ENCODE assay signal across 10 mouse cellular contexts in genomic region chr16:33612056-33612770, GRCm38 (mm10).
DNase-seq lines count a peak whose midpoint lies in the region; ATAC-seq and TF ChIP-seq lines count a peak whose summit lies in the region.
"Had no signal": no experiment of that assay in that cellular context is flagged by ENCODE, and none has a peak within 500 bp of the region (broad histone marks: within the 10 kb centered on the region; RNA-seq: fewer than 3 reads in every experiment).

No protein-coding gene starts in this region.

- WGBS in hindbrain, postnatal 0 days: 60% methylated on average over 6 of the region's 6 CpGs
- 88% methylated on average over 6 of the region's 6 CpGs for WGBS in hindbrain, embryonic 13.5 days
- WGBS in heart, adult 2 months: 62% methylated on average over 6 of the region's 6 CpGs
- 69% methylated on average over 6 of the region's 6 CpGs for WGBS in lung, postnatal 0 days
- 89% methylated on average over 6 of the region's 6 CpGs for WGBS in kidney, embryonic 14.5 days
- 72% methylated on average over 6 of the region's 6 CpGs for WGBS in forebrain, embryonic 16.5 days

- H3K4me1 ChIP-seq in hindbrain, postnatal 0 days (ENCODE audit: insufficient read depth, low read length): peaks cover 12% of the 10 kb centered on the region
- peaks cover 11% of the 10 kb centered on the region for H3K4me1 ChIP-seq in hindbrain, embryonic 13.5 days (replicated peaks)
- peaks cover 4% of the 10 kb centered on the region for H3K4me1 ChIP-seq in heart, adult 2 months (ENCODE audit: control insufficient read depth, insufficient read depth, low read length)
- H3K4me1 ChIP-seq in lung, postnatal 0 days (ENCODE audit: insufficient read depth, low read depth, low read length): peaks cover 4% of the 10 kb centered on the region; the same call in 1 of the 2 replicates
- no peaks in the 10 kb centered on the region for H3K4me1 ChIP-seq in kidney, embryonic 14.5 days (ENCODE audit: control insufficient read depth, insufficient read depth, low read length)
- peaks cover 6% of the 10 kb centered on the region for H3K4me1 ChIP-seq in forebrain, embryonic 16.5 days (replicated peaks; ENCODE audit: control insufficient read depth, insufficient read depth, low read length)

- TF ChIP-seq EP300 in heart, adult 2 months (IDR thresholded peaks at IDR 0.05; ENCODE audit: insufficient read depth, low read depth, low read length): no peak
- TF ChIP-seq EP300 in lung, postnatal 0 days (IDR thresholded peaks at IDR 0.05): no peak

- intact Hi-C loops in heart, adult 2 months (cut with DNase I): no loop called here

- no peaks in the 10 kb centered on the region for H3K27me3 ChIP-seq in hindbrain, postnatal 0 days (ENCODE audit: insufficient read depth, low read length)
- H3K27me3 ChIP-seq in hindbrain, embryonic 13.5 days: no peaks in the 10 kb centered on the region
- no peaks in the 10 kb centered on the region for H3K27me3 ChIP-seq in heart, adult 2 months (ENCODE audit: control insufficient read depth, insufficient read depth, low read length)
- H3K27me3 ChIP-seq in lung, postnatal 0 days (replicated peaks; ENCODE audit: insufficient read depth, low read length): no peaks in the 10 kb centered on the region
- no peaks in the 10 kb centered on the region for H3K27me3 ChIP-seq in kidney, embryonic 14.5 days (ENCODE audit: control insufficient read depth, insufficient read depth, low read length)
- H3K27me3 ChIP-seq in forebrain, embryonic 16.5 days (replicated peaks; ENCODE audit: control insufficient read depth, insufficient read depth, low read length): no peaks in the 10 kb centered on the region
- H3K27me3 ChIP-seq: lung, embryonic 15.5 days; neural tube, embryonic 13.5 days had no signal

- H3K9me3 ChIP-seq in hindbrain, postnatal 0 days (ENCODE audit: low read length): no peaks in the 10 kb centered on the region
- no peaks in the 10 kb centered on the region for H3K9me3 ChIP-seq in hindbrain, embryonic 13.5 days
- H3K9me3 ChIP-seq in lung, postnatal 0 days (ENCODE audit: low read length): no peaks in the 10 kb centered on the region
- no peaks in the 10 kb centered on the region for H3K9me3 ChIP-seq in kidney, embryonic 14.5 days (ENCODE audit: control insufficient read depth, low read length)
- no peaks in the 10 kb centered on the region for H3K9me3 ChIP-seq in forebrain, embryonic 16.5 days (ENCODE audit: control insufficient read depth, low read length)
- H3K9me3 ChIP-seq: lung, embryonic 15.5 days; neural tube, embryonic 13.5 days had no signal

- no peak overlapping the region for H3K4me2 ChIP-seq in hindbrain, postnatal 0 days (ENCODE audit: low read depth, low read length)
- H3K4me2 ChIP-seq in hindbrain, embryonic 13.5 days: no peak overlapping the region
- no peak overlapping the region for H3K4me2 ChIP-seq in lung, postnatal 0 days (replicated peaks; ENCODE audit: low read depth, low read length)
- H3K4me2 ChIP-seq in kidney, embryonic 14.5 days (replicated peaks; ENCODE audit: low read depth, low read length): no peak overlapping the region
- H3K4me2 ChIP-seq in forebrain, embryonic 16.5 days (ENCODE audit: low read length): no peak overlapping the region
- H3K4me2 ChIP-seq: lung, embryonic 15.5 days; neural tube, embryonic 13.5 days had no signal

- H3K4me3 ChIP-seq in hindbrain, postnatal 0 days (ENCODE audit: low read length): no peak overlapping the region
- no peak overlapping the region for H3K4me3 ChIP-seq in hindbrain, embryonic 13.5 days
- no peak overlapping the region for H3K4me3 ChIP-seq in heart, adult 2 months
- H3K4me3 ChIP-seq in lung, postnatal 0 days (ENCODE audit: low read depth, low read length): no peak overlapping the region
- H3K4me3 ChIP-seq in kidney, embryonic 14.5 days (ENCODE audit: low read length): no peak overlapping the region
- no peak overlapping the region for H3K4me3 ChIP-seq in forebrain, embryonic 16.5 days (replicated peaks; ENCODE audit: low read length)
- H3K4me3 ChIP-seq: lung, embryonic 15.5 days; neural tube, embryonic 13.5 days had no signal

- no peak for TF ChIP-seq POLR2A in heart, adult 2 months (IDR thresholded peaks at IDR 0.05; ENCODE audit: insufficient read depth, low read depth, low read length)

- no peak overlapping the region for H3K27ac ChIP-seq in hindbrain, postnatal 0 days
- no peak overlapping the region for H3K27ac ChIP-seq in hindbrain, embryonic 13.5 days
- H3K27ac ChIP-seq in heart, adult 2 months: no peak overlapping the region
- H3K27ac ChIP-seq in lung, postnatal 0 days (ENCODE audit: low read length): no peak overlapping the region
- H3K27ac ChIP-seq in kidney, embryonic 14.5 days (ENCODE audit: low read depth, low read length): no peak overlapping the region
- no peak overlapping the region for H3K27ac ChIP-seq in forebrain, embryonic 16.5 days (ENCODE audit: low read length)
- H3K27ac ChIP-seq: lung, embryonic 15.5 days; neural tube, embryonic 13.5 days had no signal

- TF ChIP-seq CTCF in hindbrain, postnatal 0 days (IDR thresholded peaks at IDR 0.05; ENCODE audit: low read depth): no peak
- TF ChIP-seq CTCF in heart, adult 2 months (IDR thresholded peaks at IDR 0.05): no peak
- no peak for TF ChIP-seq CTCF in lung, postnatal 0 days (IDR thresholded peaks at IDR 0.05)

- peak; percentile 73 for ATAC-seq in hindbrain, postnatal 0 days
- ATAC-seq in hindbrain, embryonic 13.5 days (ENCODE audit: low FRiP score): no peak
- ATAC-seq in lung, postnatal 0 days: peak; percentile 58
- ATAC-seq in kidney, embryonic 14.5 days (ENCODE audit: low FRiP score, low TSS enrichment): no peak
- no peak for ATAC-seq in forebrain, embryonic 16.5 days

- no peak overlapping the region for H3K9ac ChIP-seq in hindbrain, postnatal 0 days (replicated peaks; ENCODE audit: low read length)
- no peak overlapping the region for H3K9ac ChIP-seq in hindbrain, embryonic 13.5 days
- H3K9ac ChIP-seq in heart, adult 2 months (ENCODE audit: low read depth, low read length): no peak overlapping the region
- no peak overlapping the region for H3K9ac ChIP-seq in lung, postnatal 0 days (replicated peaks; ENCODE audit: low read depth)
- H3K9ac ChIP-seq in kidney, embryonic 14.5 days (ENCODE audit: low read depth, low read length): no peak overlapping the region
- no peak overlapping the region for H3K9ac ChIP-seq in forebrain, embryonic 16.5 days (replicated peaks; ENCODE audit: low read depth, low read length)
- H3K9ac ChIP-seq: lung, embryonic 15.5 days; neural tube, embryonic 13.5 days had no signal

- H3K36me3 ChIP-seq in hindbrain, postnatal 0 days (ENCODE audit: insufficient read depth, low read length): no peaks in the 10 kb centered on the region
- H3K36me3 ChIP-seq in hindbrain, embryonic 13.5 days: no peaks in the 10 kb centered on the region
- H3K36me3 ChIP-seq in heart, adult 2 months (ENCODE audit: control insufficient read depth, insufficient read depth, low read length): no peaks in the 10 kb centered on the region
- no peaks in the 10 kb centered on the region for H3K36me3 ChIP-seq in lung, postnatal 0 days (ENCODE audit: insufficient read depth, low read length)
- H3K36me3 ChIP-seq in kidney, embryonic 14.5 days (ENCODE audit: control insufficient read depth, insufficient read depth, low read length): no peaks in the 10 kb centered on the region
- H3K36me3 ChIP-seq in forebrain, embryonic 16.5 days (ENCODE audit: control insufficient read depth, insufficient read depth): no peaks in the 10 kb centered on the region
- H3K36me3 ChIP-seq: lung, embryonic 15.5 days; neural tube, embryonic 13.5 days had no signal

- DNase-seq in hindbrain, postnatal 0 days (ENCODE audit: low spot score): peak; percentile 77
- peak; percentile 53 to 57 for DNase-seq in cerebellum, adult 18-20 months
- peak; percentile 56 to 59 for DNase-seq in heart, adult 2 months
- peak; percentile 61 for DNase-seq in lung, postnatal 0 days (ENCODE audit: low spot score)
- no peak for DNase-seq in embryo, embryonic 10.5 days (ENCODE audit: low spot score)

- H3K79me2 ChIP-seq in heart, adult 2 months (replicated peaks; ENCODE audit: control insufficient read depth, insufficient read depth, low read length): no peaks in the 10 kb centered on the region

Comparison
In these comparisons a context has a peak if more than half of its experiments do, and no peak if none do; other contexts are left out.
1. ATAC-seq: peak in hindbrain, postnatal 0 days (single experiment) and lung, postnatal 0 days (single experiment); none in hindbrain, embryonic 13.5 days (single experiment), kidney, embryonic 14.5 days (single experiment) and forebrain, embryonic 16.5 days (single experiment).